Mouse (Mus musculus) heart, embryonic 14.5 days (tissue): Measurements from ENCODE around the gene Ccnk. TPM values are rescaled to one million over a fixed set of nuclear protein-coding genes. Genes with fewer than 3 reads are reported as not detected.

Source experiments
- ATAC-seq: fragments of 200-750 bp; cut with Nextera tagmentation; 2 replicates; pipeline ENCODE4 v1.8.0; 2017; ENCODE audit warnings: low read depth, moderate TSS enrichment; ENCODE audit not compliant: insufficient number of reproducible peaks, insufficient read depth, low FRiP score
- H3K27ac ChIP-seq, 2 experiments: fragments of 200-500 bp in 1 of 2; fragments of 300-500 bp in 1 of 2; sonication (generic) in 1 of 2; replicated peaks in 1 of 2; 2 replicates each; pipeline ENCODE4 v1.5.1; 2012 to 2014; ENCODE audit warnings: low read depth in 2 of 2, low read length in 2 of 2, control low read depth in 1 of 2, mild to moderate bottlenecking in 1 of 2, mixed read lengths in 1 of 2; ENCODE audit not compliant: control insufficient read depth in 1 of 2, insufficient read depth in 1 of 2
- H3K27me3 ChIP-seq: fragments of 300-500 bp; sonication (generic); 2 replicates; pipeline ENCODE4 v1.6.1; 2014; ENCODE audit warnings: mild to moderate bottlenecking, low read length, control low read depth; ENCODE audit not compliant: control insufficient read depth, insufficient read depth
- H3K36me3 ChIP-seq: fragments of 300-500 bp; sonication (generic); 2 replicates; pipeline ENCODE4 v1.6.1; 2014; ENCODE audit warnings: mild to moderate bottlenecking, control low read depth, low read length, mixed read lengths; ENCODE audit not compliant: control insufficient read depth, insufficient read depth
- H3K4me1 ChIP-seq, 2 experiments: fragments of 200-500 bp in 1 of 2; fragments of 300-500 bp in 1 of 2; sonication (generic) in 1 of 2; 2 replicates each; pipeline ENCODE4 v1.6.1; 2012 to 2014; ENCODE audit warnings: low read length in 2 of 2, control low read depth in 1 of 2, mixed read lengths in 1 of 2; ENCODE audit not compliant: control insufficient read depth in 2 of 2, insufficient read depth in 2 of 2
- H3K4me2 ChIP-seq: fragments of 300-500 bp; sonication (generic); 2 replicates; pipeline ENCODE4 v1.6.1; 2014; ENCODE audit warnings: mild to moderate bottlenecking, low read length
- H3K4me3 ChIP-seq, 2 experiments: fragments of 200-500 bp in 1 of 2; fragments of 300-500 bp in 1 of 2; sonication (generic) in 1 of 2; 2 replicates each; pipeline ENCODE4 v1.5.1; 2012 to 2014; ENCODE audit warnings: low read length in 2 of 2, mild to moderate bottlenecking in 2 of 2, control low read depth in 1 of 2, low read depth in 1 of 2, moderate library complexity in 1 of 2; ENCODE audit not compliant: control insufficient read depth in 1 of 2, insufficient read depth in 1 of 2
- H3K9ac ChIP-seq: fragments of 300-500 bp; sonication (generic); 2 replicates; pipeline ENCODE4 v1.6.1; 2014; ENCODE audit warnings: mild to moderate bottlenecking, low read length
- H3K9me3 ChIP-seq: fragments of 300-500 bp; sonication (generic); 2 replicates; pipeline ENCODE4 v1.6.1; 2016; ENCODE audit warnings: low read length, control low read depth; ENCODE audit not compliant: control insufficient read depth
- WGBS: fragments of 180-500 bp; shearing (Covaris S2); extraction: QIAGEN DNeasy Blood & Tissue Kit; methylation state at CpG from one replicate; pipeline ENCODE4 v1.1.7; 2014; 5-methylcytosine and 5-hydroxymethylcytosine counted together
- polyA plus RNA-seq: library from polyadenylated mRNA; unstranded; fragments of >200 nt; fragmentation: Nextera tagmentation; extraction: Ambion mirVana; gene quantifications from 2 replicates; pipeline ENCODE4 v1.2.1, GENCODE M21; 2014

Ccnk gene
- 3.2 and 3.9 TPM in 2 replicates for polyA plus RNA-seq

- Histone ChIP-seq H3K9ac (peak within 1 kb of the TSS; percentile 97), H3K27ac (peak within 1 kb of the TSS; percentile 73 to 93), H3K36me3 (peaks cover 30% of the 10 kb centered on the region), H3K4me1 (peaks cover 0 to 30% of the 10 kb centered on the region in 2 experiments; a peak in 3 of 4 replicates), H3K4me2 (peak within 1 kb of the TSS; percentile 78), H3K27me3 (no peaks in the 10 kb centered on the region), H3K4me3 (peak within 1 kb of the TSS; percentile 78 to 99), H3K9me3 (no peaks in the 10 kb centered on the region)
- under 1% methylated on average over 65 of the region's 82 CpGs for WGBS
- ATAC-seq, result peak; percentile 97
Measured at GRCm38 (mm10) chr12:108179321-108180266, at the start of gene Ccnk. Gene Ccnk (plus strand): TSS chr12:108179579.

DNA sequence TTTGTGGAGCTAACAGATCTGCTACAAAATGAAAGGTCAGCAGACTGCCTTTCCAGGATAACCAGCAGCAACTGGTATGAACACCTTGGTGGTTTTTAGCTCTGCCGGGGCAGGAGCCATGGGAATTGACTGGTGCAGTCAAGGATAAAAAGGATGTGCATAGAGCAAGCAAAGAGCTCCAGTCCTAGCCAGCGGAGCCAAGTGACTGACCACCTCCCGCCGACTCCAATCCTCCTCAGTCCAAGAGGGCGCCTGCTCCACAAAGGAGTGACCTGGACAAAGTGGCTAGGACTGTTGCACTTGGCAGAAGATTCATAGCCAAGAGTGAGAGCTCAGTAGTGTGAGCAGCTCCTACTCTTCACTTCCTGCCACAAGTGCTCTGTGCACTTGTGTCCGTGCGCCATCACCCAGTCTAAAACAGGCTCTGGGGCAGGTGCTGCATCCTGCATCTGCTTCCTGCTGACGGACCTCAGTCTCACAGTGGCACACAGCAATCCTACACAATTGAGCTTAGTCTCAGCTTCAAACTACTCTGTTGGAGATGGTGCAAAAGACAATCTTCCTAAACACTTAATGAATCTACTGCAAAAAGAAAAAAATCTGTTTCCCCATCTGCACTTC is 46.8 kb upstream of the Ccnk start:
- no peak overlapping the region for H3K9ac ChIP-seq
- H3K27me3 ChIP-seq, result no peaks in the 10 kb centered on the region
- H3K9me3 ChIP-seq, result 0 out of 2 replicates have a peak, but pooled peaks cover 3% of the 10 kb centered on the region
- no peak overlapping the region for H3K27ac ChIP-seq
- no peak overlapping the region for H3K4me3 ChIP-seq
- no peak for ATAC-seq
- no peak overlapping the region for H3K4me2 ChIP-seq
- H3K4me1 ChIP-seq, result no peaks in the 10 kb centered on the region
- peaks cover 64% of the 10 kb centered on the region for H3K36me3 ChIP-seq
- 85% methylated on average over 8 of the region's 8 CpGs for WGBS

GRCm38 (mm10) chr12:108133181-108133580 is 46.2 kb upstream of the Ccnk start:
- Histone ChIP-seq H3K4me1 (no peaks in the 10 kb centered on the region), H3K4me3 (no peak overlapping the region), H3K9ac (no peak overlapping the region), H3K4me2 (no peak overlapping the region), H3K27ac (no peak overlapping the region), H3K9me3 (0 out of 2 replicates have a peak, but pooled peaks cover 3% of the 10 kb centered on the region), H3K36me3 (peaks cover 61% of the 10 kb centered on the region), H3K27me3 (no peaks in the 10 kb centered on the region)
- 85% methylated on average over 2 of the region's 2 CpGs for WGBS
- ATAC-seq, result no peak

- 68% methylated on average over 6 of the region's 6 CpGs for WGBS
Measured at GRCm38 (mm10) chr12:108135610-108136208, 43.7 kb upstream of the Ccnk start.

GRCm38 (mm10) chr12:108143624-108144498 is 35.5 kb upstream of the Ccnk start:
- WGBS, result 81% methylated on average over 5 of the region's 5 CpGs

More at GRCm38 (mm10) chr12:108135610-108136208, 43.7 kb upstream of the Ccnk start:
- no peak overlapping the region for H3K4me2 ChIP-seq
- no peaks in the 10 kb centered on the region for H3K4me1 ChIP-seq
- no peak overlapping the region for H3K27ac ChIP-seq
- H3K9me3 ChIP-seq, result no peaks in the 10 kb centered on the region
- H3K4me3 ChIP-seq, result no peak overlapping the region
- ATAC-seq, result no peak
- peaks cover 51% of the 10 kb centered on the region for H3K36me3 ChIP-seq
- H3K9ac ChIP-seq, result no peak overlapping the region
- H3K27me3 ChIP-seq, result no peaks in the 10 kb centered on the region

GRCm38 (mm10) chr12:108145198-108145597 is 34.2 kb upstream of the Ccnk start:
- H3K27me3 ChIP-seq, result no peaks in the 10 kb centered on the region
- H3K4me3 ChIP-seq, result no peak overlapping the region
- H3K36me3 ChIP-seq, result peaks cover 58% of the 10 kb centered on the region
- WGBS, result 90% methylated on average over 3 of the region's 3 CpGs
- ATAC-seq, result no peak
- H3K4me2 ChIP-seq, result no peak overlapping the region
- no peaks in the 10 kb centered on the region for H3K9me3 ChIP-seq
- no peak overlapping the region for H3K27ac ChIP-seq
- no peak overlapping the region for H3K9ac ChIP-seq
- peaks cover 2 to 3% of the 10 kb centered on the region in 2 experiments; a peak in 3 of 4 replicates for H3K4me1 ChIP-seq

More at GRCm38 (mm10) chr12:108143624-108144498, 35.5 kb upstream of the Ccnk start:
- H3K27ac ChIP-seq, result no peak overlapping the region
- H3K27me3 ChIP-seq, result no peaks in the 10 kb centered on the region
- peaks cover 52% of the 10 kb centered on the region for H3K36me3 ChIP-seq
- H3K4me2 ChIP-seq, result no peak overlapping the region
- no peak overlapping the region for H3K9ac ChIP-seq
- H3K9me3 ChIP-seq, result no peaks in the 10 kb centered on the region
- H3K4me1 ChIP-seq, result peaks cover 0 to under 1% of the 10 kb centered on the region in 2 experiments; a peak in 2 of 4 replicates
- ATAC-seq, result no peak
- no peak overlapping the region for H3K4me3 ChIP-seq
